Mouse (Mus musculus) kidney, postnatal 0 days (tissue): ENCODE results near the gene 4930438A08Rik. TPM values are rescaled to one million over a fixed set of nuclear protein-coding genes. Genes with fewer than 3 reads are reported as not detected.
"Not testable (repeated sequence)": the region's sequence is repeated elsewhere in the genome, so short reads cannot be mapped to it uniquely, and the experiment has no call there.

Source experiments
- ATAC-seq: fragments of 200-750 bp; cut with Nextera tagmentation; replicated peaks from 2 replicates; pipeline ENCODE4 v1.8.0; 2017; ENCODE audit warnings: low read depth, moderate number of reproducible peaks, moderate TSS enrichment, moderate library complexity; ENCODE audit not compliant: low FRiP score
- DNase-seq: peaks from one replicate; pipeline ENCODE4 v3.0.0-alpha.2; 2016; ENCODE audit warnings: low spot score
- H3K27ac ChIP-seq: fragments of 300-500 bp; sonication (generic); 2 replicates; pipeline ENCODE4 v1.5.1; 2014; ENCODE audit warnings: mild to moderate bottlenecking
- H3K27me3 ChIP-seq: fragments of 300-500 bp; sonication (generic); 2 replicates; pipeline ENCODE4 v1.6.1; 2014; ENCODE audit warnings: low read length, mixed read lengths; ENCODE audit not compliant: insufficient read depth
- H3K36me3 ChIP-seq: fragments of 300-500 bp; sonication (generic); 2 replicates; pipeline ENCODE4 v1.6.1; 2014; ENCODE audit warnings: low read length, mixed read lengths; ENCODE audit not compliant: insufficient read depth
- H3K4me1 ChIP-seq: fragments of 300-500 bp; sonication (generic); replicated peaks from 2 replicates; pipeline ENCODE4 v1.6.1; 2014; ENCODE audit warnings: antibody characterized with exemption, low read length, mixed read lengths; ENCODE audit not compliant: insufficient read depth
- H3K4me2 ChIP-seq: fragments of 300-500 bp; sonication (generic); 2 replicates; pipeline ENCODE4 v1.6.1; 2014; ENCODE audit warnings: mild to moderate bottlenecking, low read length, moderate library complexity, mixed read lengths
- H3K4me3 ChIP-seq: fragments of 300-500 bp; sonication (generic); replicated peaks from 2 replicates; pipeline ENCODE4 v1.5.1; 2014; ENCODE audit warnings: low read depth, low read length
- H3K9ac ChIP-seq: fragments of 300-500 bp; sonication (generic); 2 replicates; pipeline ENCODE4 v1.6.1; 2014; ENCODE audit warnings: low read depth, low read length
- H3K9me3 ChIP-seq: fragments of 300-500 bp; sonication (generic); replicated peaks from 2 replicates; pipeline ENCODE4 v1.6.1; 2016; ENCODE audit warnings: low read length, inconsistent platforms, mixed read lengths
- CTCF ChIP-seq: IDR thresholded peaks from 2 replicates; pipeline ENCODE4 v1.5.1; 2016; ENCODE audit warnings: antibody characterized with exemption, low read depth, mild to moderate bottlenecking, moderate library complexity
- WGBS: fragments of 180-500 bp; shearing (Covaris S2); extraction: QIAGEN DNeasy Blood & Tissue Kit; methylation state at CpG from one replicate; pipeline ENCODE4 v1.1.7; 2014; 5-methylcytosine and 5-hydroxymethylcytosine counted together
- polyA plus RNA-seq: library from polyadenylated mRNA; unstranded; fragments of >200 nt; fragmentation: Nextera tagmentation; extraction: Ambion mirVana; gene quantifications from 2 replicates; pipeline ENCODE4 v1.2.1, GENCODE M21; 2015

Gene 4930438A08Rik
- 0.07 TPM in 1 of 2 replicates, not detected in the other for polyA plus RNA-seq

DNA sequence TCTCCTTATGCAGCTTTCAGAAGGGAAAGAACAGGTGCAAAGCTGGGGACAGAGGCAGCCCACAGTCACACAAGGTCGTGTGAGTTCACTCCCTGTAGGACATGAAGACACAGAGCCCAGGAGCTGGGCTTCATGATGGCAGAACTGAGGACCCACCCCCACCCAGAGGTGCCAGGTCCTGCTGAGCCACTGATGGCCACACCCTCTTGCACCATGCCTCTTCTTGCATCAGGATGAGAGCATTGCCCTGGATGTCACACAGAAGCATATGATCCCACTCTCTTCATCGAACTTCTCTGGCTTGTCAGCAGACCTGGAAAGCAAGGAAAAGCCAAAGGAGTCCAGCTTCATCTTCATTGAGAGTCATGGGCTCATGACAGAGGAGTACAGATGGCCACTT lies at the start of gene 4930438A08Rik:
Gene 4930438A08Rik (plus strand): TSS at position 228 of the 400 bp plus-strand sequence.
- ATAC-seq: no peak
- no peaks in the 10 kb centered on the region for H3K4me1 ChIP-seq
- H3K36me3 ChIP-seq: no peaks in the 10 kb centered on the region
- no peak within 1 kb of the TSS for H3K4me3 ChIP-seq
- WGBS: 36% methylated on average over 2 of the region's 2 CpGs
- H3K9ac ChIP-seq: no peak within 1 kb of the TSS
- DNase-seq: no peak
- no peak for TF ChIP-seq CTCF
- H3K27me3 ChIP-seq: no peaks in the 10 kb centered on the region
- H3K9me3 ChIP-seq: no peaks in the 10 kb centered on the region
- H3K4me2 ChIP-seq: no peak within 1 kb of the TSS
- H3K27ac ChIP-seq: no peak within 1 kb of the TSS

DNA sequence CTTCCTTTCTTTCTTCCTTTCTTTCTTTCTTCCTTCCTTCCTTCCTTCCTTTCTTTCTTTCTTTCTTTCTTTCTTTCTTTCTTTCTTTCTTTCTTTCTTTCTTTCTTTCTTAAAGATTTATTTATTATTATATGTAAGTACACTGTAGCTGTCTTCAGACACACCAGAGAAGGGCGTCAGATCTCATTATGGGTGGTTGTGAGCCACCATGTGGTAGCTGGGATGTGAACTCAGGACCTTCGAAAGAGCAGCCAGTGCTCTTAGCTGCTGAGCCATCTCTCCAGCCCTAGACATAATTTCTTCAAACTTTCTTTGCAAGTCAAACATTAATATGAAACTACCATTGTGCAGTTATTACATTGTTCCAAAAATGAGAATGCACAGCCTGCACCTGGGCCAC lies 49.7 kb upstream of the 4930438A08Rik start:
- H3K27me3 ChIP-seq, ATAC-seq, H3K9ac ChIP-seq, H3K4me3 ChIP-seq, H3K36me3 ChIP-seq, DNase-seq, H3K4me2 ChIP-seq, H3K4me1 ChIP-seq, H3K9me3 ChIP-seq: not testable (repeated sequence)
- WGBS: 64% methylated on average over 2 of the region's 2 CpGs
- H3K27ac ChIP-seq: 0 out of 2 replicates have a peak overlapping the region, but pooled peaks have one; percentile 11

DNA sequence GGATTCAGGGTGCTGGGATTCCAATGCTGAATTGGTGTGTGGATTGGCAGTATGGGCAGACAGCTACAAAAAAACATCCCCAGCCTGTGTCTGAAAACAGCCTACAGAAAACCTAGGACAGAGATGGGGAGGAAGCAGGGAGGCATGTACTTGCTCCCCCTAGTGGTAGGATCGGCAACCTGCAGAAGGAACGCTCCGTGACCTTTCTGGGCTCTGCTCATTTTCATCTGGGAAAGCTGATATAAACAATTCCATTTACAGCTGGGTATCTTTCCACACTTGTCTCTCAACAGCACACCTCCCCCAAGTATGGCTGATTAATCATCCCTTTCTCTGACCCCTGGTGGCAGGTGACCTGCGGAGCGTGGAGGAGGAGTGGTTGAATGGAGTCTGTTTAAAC lies 48.9 kb upstream of the 4930438A08Rik start:
- peak; percentile 99 for TF ChIP-seq CTCF
- peak overlapping the region; percentile 55 for H3K27ac ChIP-seq
- ATAC-seq (peak; percentile 60), DNase-seq (peak; percentile 94)
- H3K4me1 ChIP-seq: 0 out of 2 replicates have a peak, but pooled peaks cover 10% of the 10 kb centered on the region
- WGBS: 4% methylated on average over 5 of the region's 5 CpGs
- no peaks in the 10 kb centered on the region for H3K36me3 ChIP-seq
- H3K9me3 ChIP-seq: no peaks in the 10 kb centered on the region
- H3K4me3 ChIP-seq: no peak overlapping the region
- H3K27me3 ChIP-seq: no peaks in the 10 kb centered on the region
- no peak overlapping the region for H3K4me2 ChIP-seq
- no peak overlapping the region for H3K9ac ChIP-seq

DNA sequence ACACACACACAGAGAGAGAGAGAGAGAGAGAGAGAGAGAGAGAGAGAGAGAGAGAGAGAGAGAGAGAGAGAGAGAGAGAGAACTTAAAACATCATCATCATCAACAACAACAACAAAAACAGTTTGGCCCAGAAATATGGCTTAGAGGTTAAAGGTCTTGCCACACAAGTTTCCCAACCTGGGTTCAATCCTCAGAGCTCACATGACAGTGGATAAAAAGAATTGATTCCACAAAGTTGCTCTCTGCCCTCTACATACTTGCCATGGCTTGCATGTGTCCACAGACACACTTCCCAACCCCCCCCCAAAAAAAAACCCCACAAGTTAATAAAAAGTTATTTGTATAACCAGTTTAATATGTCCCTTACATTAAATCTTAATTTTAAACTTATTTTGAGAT lies 48.2 kb upstream of the 4930438A08Rik start:
- H3K9me3 ChIP-seq: no peaks in the 10 kb centered on the region
- TF ChIP-seq CTCF: no peak
- ATAC-seq (no peak), DNase-seq (no peak)
- no peak overlapping the region for H3K9ac ChIP-seq
- no peak overlapping the region for H3K4me3 ChIP-seq
- H3K27me3 ChIP-seq: no peaks in the 10 kb centered on the region
- 0 out of 2 replicates have a peak, but pooled peaks cover 10% of the 10 kb centered on the region for H3K4me1 ChIP-seq
- no peaks in the 10 kb centered on the region for H3K36me3 ChIP-seq
- no peak overlapping the region for H3K4me2 ChIP-seq
- H3K27ac ChIP-seq: no peak overlapping the region

DNA sequence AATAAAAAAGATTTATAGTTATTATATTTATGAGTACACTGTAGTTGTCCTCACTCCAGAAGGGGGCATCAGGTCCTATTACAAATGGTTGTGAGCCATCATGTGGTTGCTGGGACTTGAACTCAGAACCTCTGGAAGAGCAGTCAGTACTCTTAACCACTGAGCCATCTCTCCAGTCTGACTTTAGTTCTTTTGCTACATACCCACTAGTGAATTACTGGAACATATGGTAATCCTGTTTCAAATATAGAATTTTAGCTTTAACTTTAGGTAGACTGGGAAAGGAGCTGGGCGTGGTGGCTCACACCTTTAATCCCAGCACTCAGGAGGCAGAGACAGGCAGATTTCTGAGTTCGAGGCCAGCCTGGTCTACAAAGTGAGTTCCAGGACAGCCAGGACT lies 46.6 kb upstream of the 4930438A08Rik start:
- H3K4me2 ChIP-seq, H3K9me3 ChIP-seq, H3K9ac ChIP-seq, H3K4me3 ChIP-seq, H3K36me3 ChIP-seq, H3K27ac ChIP-seq, H3K4me1 ChIP-seq, DNase-seq, ATAC-seq, H3K27me3 ChIP-seq: not testable (repeated sequence)
- 97% methylated on average over 2 of the region's 2 CpGs for WGBS

DNA sequence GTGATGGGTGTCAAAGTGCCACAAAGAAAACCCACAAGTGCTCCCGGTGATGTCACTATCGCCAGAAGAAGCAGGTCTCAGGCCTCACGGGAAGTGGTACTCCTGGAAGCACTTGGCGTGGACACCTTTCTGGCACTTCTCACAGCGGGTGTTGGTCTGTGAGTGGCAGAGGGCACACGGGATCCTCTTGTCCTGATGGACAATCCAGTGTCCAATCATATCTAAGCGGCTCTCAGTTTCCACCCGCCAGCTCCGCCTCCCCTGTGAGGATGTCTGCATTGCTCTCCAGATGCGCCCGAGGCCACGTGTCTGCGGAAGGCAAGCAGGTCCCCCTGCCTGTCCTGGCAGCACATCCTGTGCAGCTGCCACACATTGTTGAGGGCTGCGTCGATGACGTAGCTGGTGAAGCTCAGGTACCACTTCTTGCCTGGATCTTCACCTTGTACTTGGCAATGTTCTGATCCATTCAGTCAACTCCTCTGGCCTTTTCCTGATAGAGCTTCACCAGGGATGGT lies 44.1 kb upstream of the 4930438A08Rik start:
- no peak for ATAC-seq
- 63% methylated on average over 16 of the region's 16 CpGs for WGBS
- no peaks in the 10 kb centered on the region for H3K4me1 ChIP-seq
- H3K36me3 ChIP-seq: no peaks in the 10 kb centered on the region
- no peak overlapping the region for H3K9ac ChIP-seq
- H3K9me3 ChIP-seq: no peaks in the 10 kb centered on the region
- no peak overlapping the region for H3K4me2 ChIP-seq
- TF ChIP-seq CTCF: no peak
- no peak for DNase-seq
- no peaks in the 10 kb centered on the region for H3K27me3 ChIP-seq
- H3K4me3 ChIP-seq: no peak overlapping the region
- no peak overlapping the region for H3K27ac ChIP-seq

DNA sequence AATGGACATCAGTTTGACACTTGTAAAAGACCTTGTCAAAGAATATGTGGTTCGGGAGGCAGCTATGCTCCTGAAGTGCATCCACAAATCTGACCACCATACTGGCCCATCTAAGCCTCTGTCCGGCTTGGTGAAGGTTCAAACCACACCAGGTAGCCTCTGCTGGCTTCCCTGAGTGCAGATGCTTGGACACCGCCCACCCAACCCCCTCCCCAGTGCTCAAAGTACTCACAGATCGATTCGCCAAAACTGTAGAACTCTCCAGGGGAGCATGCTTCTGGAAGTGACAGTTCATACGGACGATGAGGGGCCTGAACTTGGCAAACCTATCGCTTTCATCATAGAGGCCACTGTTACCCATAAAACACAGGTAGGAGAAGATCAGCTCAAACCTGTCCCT lies 43.4 kb upstream of the 4930438A08Rik start:
- H3K27me3 ChIP-seq: no peaks in the 10 kb centered on the region
- H3K4me1 ChIP-seq: no peaks in the 10 kb centered on the region
- H3K36me3 ChIP-seq: no peaks in the 10 kb centered on the region
- no peaks in the 10 kb centered on the region for H3K9me3 ChIP-seq
- H3K27ac ChIP-seq: no peak overlapping the region
- TF ChIP-seq CTCF: no peak
- ATAC-seq (no peak), DNase-seq (no peak)
- H3K4me2 ChIP-seq: no peak overlapping the region
- no peak overlapping the region for H3K9ac ChIP-seq
- H3K4me3 ChIP-seq: no peak overlapping the region
- 81% methylated on average over 8 of the region's 8 CpGs for WGBS

DNA sequence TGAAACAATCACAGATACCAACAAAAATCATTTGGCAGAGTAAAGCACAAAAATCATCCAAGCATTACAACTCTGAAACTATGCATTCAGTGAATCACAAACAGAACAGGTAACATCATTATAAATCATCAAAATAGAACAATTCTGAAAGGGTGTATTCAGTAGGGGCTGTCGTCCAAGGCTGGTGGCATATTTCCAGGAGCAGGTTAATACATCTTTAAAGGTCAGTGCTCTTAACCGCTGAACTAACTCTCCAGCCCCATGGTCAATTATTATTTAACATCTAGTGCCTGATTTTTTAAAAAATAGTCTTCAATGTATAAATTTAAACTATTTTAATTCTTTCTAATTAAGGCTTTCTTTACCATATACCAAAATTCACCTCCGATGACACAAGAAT lies 40.0 kb upstream of the 4930438A08Rik start:
- not testable (repeated sequence) for H3K4me1 ChIP-seq, H3K9ac ChIP-seq, H3K27ac ChIP-seq, H3K4me2 ChIP-seq, H3K4me3 ChIP-seq, H3K36me3 ChIP-seq, H3K9me3 ChIP-seq, DNase-seq, ATAC-seq, H3K27me3 ChIP-seq
- WGBS: 66% methylated on average over 3 of the region's 3 CpGs
